Mouse (Mus musculus) ES-Bruce4 (cell line): ENCODE data around the gene Gjb5.

Source experiments
- CTCF ChIP-seq: IDR thresholded peaks from one replicate; pipeline ENCODE4 v1.8.1; 2011; ENCODE audit warnings: low read depth, low read length
- EP300 ChIP-seq: IDR thresholded peaks from 2 replicates; pipeline ENCODE4 v1.6.1; 2011; ENCODE audit warnings: low read depth, low read length; ENCODE audit not compliant: insufficient read depth

DNA sequence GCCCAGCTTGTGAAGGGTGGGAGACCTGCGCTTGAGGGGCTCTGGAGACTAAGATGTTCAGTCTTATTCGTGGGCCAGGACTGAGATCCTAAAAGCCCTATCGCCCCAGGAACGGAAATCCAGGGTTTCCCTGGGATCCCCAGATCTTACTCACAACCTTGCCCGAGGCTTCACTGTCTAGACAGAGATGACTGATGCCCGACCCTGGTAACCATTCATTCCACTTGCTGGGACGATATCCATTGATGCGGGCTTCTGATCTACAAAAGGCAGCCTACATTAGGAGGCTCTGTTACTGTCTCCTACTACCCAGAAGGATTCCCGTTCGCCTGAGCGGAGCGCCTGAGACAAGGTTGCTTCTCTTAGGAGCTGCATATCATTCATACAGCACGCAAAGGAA, 26.8 kb downstream of the Gjb5 start:
- TF ChIP-seq CTCF = no peak
- TF ChIP-seq EP300 = no peak
